Mouse (Mus musculus) embryonic fibroblast, embryonic 13.5 days (primary cell): ENCODE data around the gene Zscan26. TPM values are rescaled to one million over a fixed set of nuclear protein-coding genes. Genes with fewer than 3 reads are reported as not detected.
"Not testable (repeated sequence)": the region's sequence is repeated elsewhere in the genome, so short reads cannot be mapped to it uniquely, and the experiment has no call there.

ENCODE experiments used
- H3K27ac ChIP-seq: 2 replicates; pipeline ENCODE4 v1.5.1; 2012; ENCODE audit warnings: low read length, control low read depth, inconsistent platforms; ENCODE audit not compliant: insufficient read depth
- H3K4me1 ChIP-seq: 2 replicates; pipeline ENCODE4 v1.6.1; 2011; ENCODE audit warnings: low read length; ENCODE audit not compliant: control insufficient read depth, insufficient read depth
- H3K4me3 ChIP-seq: 2 replicates; pipeline ENCODE4 v1.5.1; 2011; ENCODE audit warnings: mild to moderate bottlenecking, control low read depth, low read length; ENCODE audit not compliant: insufficient read depth
- CTCF ChIP-seq: IDR thresholded peaks from 2 replicates; pipeline ENCODE4 v1.5.1; 2011; ENCODE audit warnings: mild to moderate bottlenecking, control low read depth, low read length, moderate library complexity, borderline replicate concordance; ENCODE audit not compliant: insufficient read depth
- POLR2A ChIP-seq: IDR thresholded peaks from 2 replicates; pipeline ENCODE4 v1.6.1; 2011; ENCODE audit warnings: low read depth, mild to moderate bottlenecking, control low read depth, low read length, moderate library complexity
- polyA plus RNA-seq: library from polyadenylated mRNA; stranded (reverse); fragments of >200 nt; gene quantifications from 2 replicates; pipeline ENCODE4 v1.2.4, GENCODE M21; 2011; ENCODE audit warnings: low read depth; ENCODE audit not compliant: missing spikeins, insufficient read length

Gene Zscan26
- polyA plus RNA-seq, 1 experiment = 38.0 TPM

DNA sequence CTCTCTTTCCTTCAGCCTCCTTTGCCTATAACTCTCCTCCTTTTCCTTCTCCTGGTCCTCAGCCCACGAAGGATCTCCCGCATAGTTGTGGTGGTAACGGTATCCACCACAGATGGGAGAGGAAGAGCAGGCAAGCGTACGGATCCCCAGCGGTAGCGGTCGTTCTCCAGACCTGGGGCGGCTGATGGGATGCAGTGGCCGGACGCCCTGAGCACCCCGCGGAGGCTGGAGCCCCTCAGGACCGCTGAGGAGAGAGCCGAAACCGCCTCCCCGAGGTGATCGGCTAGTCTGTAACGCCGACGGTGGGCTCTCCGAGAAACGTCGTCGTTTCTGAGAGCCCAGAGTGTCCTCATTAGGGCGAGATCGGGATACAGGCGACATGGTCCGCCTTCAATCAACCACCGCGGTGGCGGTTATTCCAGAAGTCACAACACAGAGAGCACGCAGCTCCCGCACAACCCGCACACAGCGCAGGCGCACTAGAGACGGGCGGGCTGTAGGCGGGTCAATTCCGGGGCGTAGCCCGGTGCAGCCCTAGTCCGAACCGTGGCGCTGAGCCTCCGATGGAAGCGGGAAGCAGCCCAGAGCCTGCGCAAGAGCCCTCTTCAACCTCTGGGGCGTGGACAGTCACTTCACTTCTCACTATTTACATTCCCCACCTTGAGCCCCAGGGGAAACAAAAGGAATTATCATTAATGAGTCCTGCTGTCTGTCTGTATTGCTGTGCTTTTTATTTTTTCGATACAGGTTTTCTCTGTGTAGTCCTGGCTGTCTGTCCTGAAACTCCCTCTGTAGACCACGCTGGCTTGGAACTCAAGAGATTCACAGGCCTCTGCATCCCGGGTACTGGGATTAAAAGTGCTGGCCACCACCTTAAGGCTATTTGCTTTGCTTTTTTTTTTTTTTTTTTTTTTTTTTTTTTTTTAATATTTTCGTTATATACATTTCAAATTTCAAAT is 14.8 kb upstream of the Zscan26 start, which contains the start of gene Nkapl:
TSS of gene Nkapl (minus strand) at position 449 of the 959 bp plus-strand sequence.
- TF ChIP-seq CTCF = no peak
- peak; percentile 91 for TF ChIP-seq POLR2A
- peaks cover 2% of the 10 kb centered on the region for H3K4me1 ChIP-seq
- H3K4me3 ChIP-seq = peak within 1 kb of the TSS; percentile 58
- H3K27ac ChIP-seq = no peak within 1 kb of the TSS

DNA sequence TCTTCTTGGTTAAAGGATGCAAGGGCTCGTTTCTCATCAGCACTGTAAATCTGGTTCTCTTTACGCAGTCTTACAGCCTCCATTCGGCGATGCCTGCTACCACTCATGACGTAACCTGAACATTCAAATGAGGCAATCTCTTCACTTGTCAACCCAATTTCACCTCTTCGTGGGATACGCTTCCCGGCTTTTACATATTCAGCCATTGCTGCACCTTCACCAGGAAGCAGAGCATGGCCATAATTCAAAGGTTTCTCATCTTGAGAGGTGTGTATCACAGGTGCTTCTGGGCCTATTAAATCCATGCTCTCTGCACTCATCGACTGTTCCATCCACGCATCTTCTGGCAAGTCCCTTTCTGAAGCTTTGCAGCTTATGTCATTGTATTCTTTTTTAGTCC is 13.8 kb upstream of the Zscan26 start:
- TF ChIP-seq CTCF (no peak), POLR2A (no peak)
- Histone ChIP-seq H3K4me1 (peaks cover 2% of the 10 kb centered on the region), H3K4me3 (no peak overlapping the region), H3K27ac (no peak overlapping the region)

GRCm38 (mm10) chr13:21462516-21462915 is 9.0 kb upstream of the Zscan26 start:
- not testable (repeated sequence) for H3K4me1 ChIP-seq, H3K4me3 ChIP-seq, H3K27ac ChIP-seq

DNA sequence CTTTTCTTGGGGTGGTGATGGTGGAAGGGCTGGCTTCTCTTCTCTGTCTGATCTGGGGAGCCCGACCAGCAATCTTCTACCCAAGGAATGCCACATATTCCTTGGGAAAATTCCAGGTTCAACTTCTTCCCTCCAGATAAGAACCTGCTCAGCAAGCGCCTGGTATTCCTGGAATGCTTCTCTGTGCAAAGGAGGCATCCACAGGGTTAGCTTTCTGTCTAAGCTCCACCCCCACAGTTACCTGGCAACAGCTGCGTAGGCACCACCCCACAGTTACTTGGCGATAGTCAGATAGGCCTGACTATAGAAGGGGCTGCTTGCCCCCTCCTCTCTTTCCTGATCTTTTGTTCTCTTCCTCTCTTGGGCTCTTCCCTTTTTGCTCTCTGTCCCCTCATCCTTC is 2.8 kb upstream of the Zscan26 start:
- no peak for TF ChIP-seq CTCF
- TF ChIP-seq POLR2A = no peak
- Histone ChIP-seq H3K4me1 (no peaks in the 10 kb centered on the region), H3K27ac (no peak overlapping the region), H3K4me3 (no peak overlapping the region)

DNA sequence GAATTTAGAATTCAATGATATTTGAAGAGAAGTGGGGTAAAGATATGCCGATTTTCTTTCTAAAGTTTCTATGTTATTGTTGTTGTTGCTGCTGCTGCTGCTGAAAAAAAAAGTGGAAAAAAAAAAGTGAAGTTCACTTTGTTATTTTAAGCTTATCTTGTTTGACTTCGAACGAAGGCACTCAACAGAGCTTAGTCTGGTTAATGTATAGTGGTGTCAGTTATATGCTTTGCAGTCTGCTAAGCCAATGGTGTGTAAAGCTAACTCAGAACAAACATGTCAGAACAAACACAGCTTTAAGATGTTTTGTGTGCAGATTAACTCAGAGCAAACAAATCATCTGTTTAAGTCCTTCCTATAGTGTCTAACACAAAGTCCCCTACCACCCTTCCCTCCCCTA is 603 bp upstream of the Zscan26 start:
- Histone ChIP-seq H3K27ac (no peak overlapping the region), H3K4me1 (no peaks in the 10 kb centered on the region), H3K4me3 (no peak overlapping the region)
- TF ChIP-seq POLR2A = no peak
- no peak for TF ChIP-seq CTCF

GRCm38 (mm10) chr13:21453042-21453441 is 488 bp downstream of the Zscan26 start:
- Histone ChIP-seq H3K4me3 (peak overlapping the region; percentile 79), H3K27ac (peak overlapping the region; percentile 48; the same call in 1 of the 2 replicates)
- TF ChIP-seq POLR2A (no peak), CTCF (no peak)

GRCm38 (mm10) chr13:21447856-21448614 is 5.5 kb downstream of the Zscan26 start:
- TF ChIP-seq CTCF = no peak
- no peak for TF ChIP-seq POLR2A
- Histone ChIP-seq H3K4me3 (no peak overlapping the region), H3K27ac (no peak overlapping the region), H3K4me1 (no peaks in the 10 kb centered on the region)

More at GRCm38 (mm10) chr13:21453042-21453441, 488 bp downstream of the Zscan26 start:
- no peaks in the 10 kb centered on the region for H3K4me1 ChIP-seq

DNA sequence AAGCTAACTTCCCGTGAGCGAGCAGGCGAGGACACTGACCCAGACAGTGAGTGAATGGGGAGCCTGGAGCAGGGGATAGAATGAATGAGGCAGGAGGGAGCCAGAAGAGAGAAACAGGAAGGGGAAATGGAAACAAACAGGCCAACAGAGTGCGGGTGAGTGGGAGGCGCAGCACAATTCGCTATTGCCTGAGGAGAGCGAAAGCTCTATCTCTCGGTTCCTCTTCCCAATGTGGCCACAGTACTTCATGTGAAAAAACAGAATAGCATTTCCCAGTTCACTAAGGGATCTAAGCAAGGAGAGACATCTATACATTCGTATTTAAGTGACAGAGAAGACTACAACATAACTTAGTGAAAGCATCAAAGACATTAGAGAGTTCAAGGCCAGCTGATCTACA is 6.7 kb downstream of the Zscan26 start:
- no peak overlapping the region for H3K4me3 ChIP-seq
- TF ChIP-seq CTCF = no peak
- no peak for TF ChIP-seq POLR2A

DNA sequence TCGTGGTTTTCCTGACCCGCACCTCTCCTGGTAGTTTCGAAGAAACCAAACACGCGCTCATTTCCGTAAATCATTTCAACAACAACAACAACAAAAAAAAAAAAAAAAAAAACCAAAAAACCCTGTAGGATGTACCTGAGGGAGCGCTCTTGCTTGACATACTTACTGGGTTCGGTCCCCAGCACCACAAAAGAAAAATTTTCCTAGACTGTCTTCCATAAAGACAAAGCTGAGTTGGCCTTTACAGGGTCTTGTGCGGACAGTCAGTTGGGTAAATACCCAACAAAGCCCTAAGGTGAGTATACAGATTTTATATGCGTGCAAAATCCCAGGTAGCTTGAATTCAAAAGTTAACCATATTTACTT is 12.3 kb downstream of the Zscan26 start:
- peak overlapping the region; percentile 48 for H3K4me3 ChIP-seq
- H3K4me1 ChIP-seq = no peaks in the 10 kb centered on the region
- H3K27ac ChIP-seq = no peak overlapping the region
- no peak for TF ChIP-seq POLR2A
- no peak for TF ChIP-seq CTCF

More for the DNA sequence above, 6.7 kb downstream of the Zscan26 start:
- H3K27ac ChIP-seq = no peak overlapping the region
- no peaks in the 10 kb centered on the region for H3K4me1 ChIP-seq
